Mouse (Mus musculus): ENCODE results near the gene Reck.

Gene Reck

DNA sequence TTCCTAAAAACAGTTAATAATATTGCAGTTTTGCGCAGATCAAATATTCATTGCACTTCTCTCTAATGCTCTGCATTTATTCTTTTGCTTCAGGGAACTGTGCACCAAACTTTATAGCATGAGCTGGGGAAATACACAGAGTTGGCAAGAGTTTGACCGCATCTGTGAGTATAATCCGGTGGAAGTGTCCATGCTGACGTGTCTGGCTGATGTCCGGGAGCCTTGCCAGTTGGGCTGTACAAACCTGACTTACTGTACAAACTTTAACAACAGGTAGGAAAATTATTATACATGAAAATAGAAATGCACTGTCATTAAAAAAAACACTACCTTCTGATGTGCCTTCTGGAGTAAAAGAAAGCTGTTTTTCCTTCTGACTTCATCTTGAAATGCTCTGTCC is 42.9 kb downstream of the Reck start:
- DNase-seq = peak; percentile 7

GRCm38 (mm10) chr4:43920602-43921001 is 45.3 kb downstream of the Reck start:
- DNase-seq = no peak

DNA sequence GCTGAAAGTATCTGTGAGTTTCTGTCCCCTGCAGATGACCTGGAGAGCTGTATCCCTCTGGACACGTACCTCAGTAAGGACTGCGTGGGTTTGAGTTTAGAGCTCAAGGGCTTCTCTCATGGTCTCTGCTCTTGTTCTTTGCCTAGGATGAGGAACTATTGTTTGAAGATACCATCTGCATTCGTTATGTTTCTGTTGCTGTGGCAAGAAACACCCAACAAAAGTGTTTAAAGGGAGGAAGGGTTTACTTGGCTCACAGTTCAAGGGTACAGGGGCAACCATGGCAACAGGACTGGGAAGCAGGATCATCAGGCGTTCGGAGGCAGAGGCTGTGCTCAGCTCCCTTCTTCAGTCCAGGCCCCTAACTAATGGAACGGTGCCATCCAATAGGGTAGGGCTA is 49.8 kb downstream of the Reck start:
- no peak for DNase-seq

DNA sequence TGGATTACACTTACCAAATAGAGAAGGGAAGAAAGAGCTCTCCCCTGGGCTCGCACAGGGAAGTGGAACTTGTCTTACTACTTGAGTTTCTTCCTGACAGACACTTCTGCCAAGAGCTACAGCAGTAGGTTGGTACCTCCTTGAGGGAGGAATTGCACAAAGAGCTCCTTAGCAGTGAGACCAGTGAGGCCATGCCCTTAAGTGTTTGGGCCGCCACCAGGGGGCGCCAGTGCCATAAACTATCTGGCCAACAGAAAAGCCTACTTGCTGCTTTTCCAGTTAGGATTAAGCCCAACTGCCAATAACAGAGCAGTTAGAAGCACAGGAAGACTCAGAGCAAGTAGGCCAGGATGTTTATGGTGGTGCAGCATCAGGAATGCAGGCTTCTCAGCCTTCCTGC is 50.4 kb downstream of the Reck start:
- DNase-seq = peak; percentile 82

- peak; percentile 14 for DNase-seq
Measured at GRCm38 (mm10) chr4:43927826-43928225, 52.5 kb downstream of the Reck start.

DNA sequence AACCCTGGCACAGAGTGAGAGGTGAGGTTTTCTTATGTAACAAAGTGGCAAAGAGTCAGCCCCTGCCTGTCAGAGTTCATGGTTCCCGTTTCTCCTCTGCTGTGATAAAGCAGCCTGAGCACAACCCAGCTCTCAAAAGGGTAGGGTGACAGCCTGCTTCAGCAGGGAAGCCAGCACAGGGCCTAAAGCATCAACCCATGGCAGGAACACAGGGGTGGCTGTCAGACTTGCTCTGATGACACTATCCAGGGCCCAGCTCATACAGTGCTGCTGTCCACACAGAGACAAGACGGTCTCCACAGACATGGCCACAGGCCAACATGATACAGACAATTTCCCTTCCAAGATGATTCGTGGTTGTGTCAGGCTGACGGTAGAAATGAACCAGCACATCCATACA is 56.5 kb downstream of the Reck start:
- DNase-seq = no peak

GRCm38 (mm10) chr4:43936186-43936585 is 60.9 kb downstream of the Reck start:
- no peak for DNase-seq

DNA sequence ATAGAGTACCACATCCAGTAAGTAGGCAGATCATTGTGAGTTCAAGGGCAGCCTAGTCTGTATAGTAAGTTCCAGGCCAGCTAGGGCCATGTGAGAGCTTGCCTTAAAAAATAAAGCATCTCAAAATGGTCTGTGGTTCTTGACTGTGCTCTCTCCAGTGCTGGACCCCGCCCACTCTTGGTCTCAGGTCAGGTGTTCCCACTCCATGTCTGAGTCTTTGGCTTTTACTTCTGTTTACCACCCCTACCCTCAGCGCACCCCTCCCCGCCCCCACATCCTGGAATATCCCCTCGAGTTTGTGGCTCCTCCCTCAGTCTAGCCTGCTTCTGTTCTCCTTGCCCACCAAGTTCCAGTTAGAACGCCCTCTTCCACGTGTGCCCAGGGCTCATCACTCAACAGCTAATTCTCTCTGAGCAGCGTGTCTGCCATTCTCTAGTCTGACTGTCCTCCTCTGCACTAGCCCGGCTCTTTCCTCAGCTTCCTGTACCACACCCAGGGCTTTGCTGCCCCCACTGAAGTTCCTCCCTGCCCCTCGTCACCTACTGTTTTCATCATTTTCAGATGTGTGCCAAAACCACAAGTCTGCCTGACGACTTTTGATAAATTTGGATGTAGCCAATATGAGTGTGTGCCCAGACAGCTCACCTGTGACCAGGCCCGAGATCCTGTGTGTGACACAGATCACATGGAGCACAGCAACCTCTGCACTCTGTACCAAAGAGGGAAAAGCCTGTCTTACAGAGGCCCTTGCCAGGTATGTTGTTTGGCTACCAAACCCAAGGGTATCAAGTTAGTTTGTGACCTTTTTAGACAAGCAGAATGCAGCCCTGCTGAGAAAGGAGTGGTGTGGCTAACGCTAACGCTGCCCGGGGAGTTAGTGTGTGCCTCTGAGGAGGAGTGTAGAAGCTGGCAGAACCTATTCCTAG is 61.7 kb downstream of the Reck start:
- DNase-seq = no peak

DNA sequence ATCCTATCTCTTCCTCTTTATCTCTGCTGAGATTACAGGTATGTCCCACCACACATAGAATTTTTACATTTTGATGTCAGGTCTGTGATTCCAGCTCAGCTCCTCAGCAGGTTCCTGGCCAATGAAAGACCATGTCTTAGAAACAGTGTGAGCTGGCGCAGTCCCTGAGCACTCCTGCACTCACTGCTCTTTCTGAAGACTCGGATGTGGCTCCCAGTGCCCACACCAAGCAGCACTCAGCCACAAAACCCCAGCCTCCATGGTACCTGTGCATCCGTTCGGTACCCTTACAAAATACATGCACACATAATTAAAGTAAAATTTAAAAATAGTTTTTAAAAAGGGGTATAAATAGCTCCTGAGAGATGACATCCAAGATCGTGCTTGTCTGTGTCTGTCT is 66.0 kb downstream of the Reck start:
- DNase-seq = no peak

- DNase-seq = no peak
Measured at GRCm38 (mm10) chr4:43942421-43942820, 67.1 kb downstream of the Reck start.

- DNase-seq = no peak
Measured at GRCm38 (mm10) chr4:43947571-43947970, 72.2 kb downstream of the Reck start.

DNA sequence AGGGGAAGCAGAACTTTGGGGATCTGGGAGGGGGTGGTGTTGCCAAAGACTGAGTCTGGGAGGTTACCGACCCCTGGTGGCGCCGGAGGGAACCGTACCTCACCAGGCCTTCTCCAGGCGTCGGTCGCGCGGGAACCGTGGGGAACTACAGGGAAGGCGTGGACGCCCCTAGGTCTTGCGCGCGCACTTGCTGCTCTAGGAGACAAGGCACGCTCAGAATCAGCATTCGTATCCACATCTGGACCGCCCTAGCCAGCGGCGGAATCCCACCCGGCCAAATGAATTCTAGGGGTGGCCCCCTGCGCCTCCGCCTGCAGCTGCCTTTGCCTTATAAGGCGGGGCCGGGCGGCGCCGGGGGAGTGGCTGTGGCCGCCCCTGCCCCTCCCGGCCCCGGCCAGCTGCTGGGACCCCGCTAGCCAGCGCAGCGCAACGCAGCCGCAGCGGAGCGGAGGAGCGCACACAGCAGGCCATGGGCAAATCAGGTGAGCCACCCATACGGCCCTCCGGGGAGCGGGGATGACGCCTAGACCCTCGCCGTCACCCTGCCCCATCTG is 82.0 kb downstream of the Reck start, which contains the start of gene Glipr2:
Gene Glipr2, plus strand, starts transcription at position 110 of the 554 bp plus-strand sequence.
- peak; percentile 59 for DNase-seq

- no peak for DNase-seq
Measured at GRCm38 (mm10) chr4:43957846-43958461, 82.6 kb downstream of the Reck start.

- no peak for DNase-seq
Measured at GRCm38 (mm10) chr4:43959523-43960179, 84.3 kb downstream of the Reck start.

GRCm38 (mm10) chr4:43960207-43960606 is 84.9 kb downstream of the Reck start:
- no peak for DNase-seq

- DNase-seq = peak; percentile 71
Measured at GRCm38 (mm10) chr4:43964326-43964833, 89.0 kb downstream of the Reck start.

GRCm38 (mm10) chr4:43964951-43965684 is 89.8 kb downstream of the Reck start:
- DNase-seq = no peak

- no peak for DNase-seq
Measured at GRCm38 (mm10) chr4:43965856-43966535, 90.7 kb downstream of the Reck start.

- DNase-seq = peak; percentile 74
Measured at GRCm38 (mm10) chr4:43968650-43969049, 93.3 kb downstream of the Reck start.

GRCm38 (mm10) chr4:43969373-43969772 is 94.0 kb downstream of the Reck start:
- no peak for DNase-seq

GRCm38 (mm10) chr4:43970393-43971330 is 95.3 kb downstream of the Reck start:
- no peak for DNase-seq

Data from kidney, adult 9 months (tissue).